Mouse (Mus musculus): ENCODE results near the gene Sipa1l3.

Gene Sipa1l3

GRCm38 (mm10) chr7:29505337-29506318 lies 12.8 kb downstream of the Sipa1l3 start:
- no peak for DNase-seq (ENCODE audit: extremely low spot score, low spot score)

- DNase-seq (ENCODE audit: extremely low spot score, low spot score), result no peak
Observed at GRCm38 (mm10) chr7:29504683-29505290, 13.7 kb downstream of the Sipa1l3 start.

GRCm38 (mm10) chr7:29503616-29504015 lies 14.8 kb downstream of the Sipa1l3 start:
- no peak for DNase-seq (ENCODE audit: extremely low spot score, low spot score)

- no peak for DNase-seq (ENCODE audit: extremely low spot score, low spot score)
Observed at GRCm38 (mm10) chr7:29501214-29501613, 17.2 kb downstream of the Sipa1l3 start.

- no peak for DNase-seq (ENCODE audit: extremely low spot score, low spot score)
Observed at GRCm38 (mm10) chr7:29499071-29499470, 19.4 kb downstream of the Sipa1l3 start.

- DNase-seq (ENCODE audit: extremely low spot score, low spot score), result no peak
Observed at GRCm38 (mm10) chr7:29496953-29497590, 21.4 kb downstream of the Sipa1l3 start.

- no peak for DNase-seq (ENCODE audit: extremely low spot score, low spot score)
Observed at GRCm38 (mm10) chr7:29496332-29496731, 22.1 kb downstream of the Sipa1l3 start.

GRCm38 (mm10) chr7:29495880-29496279 lies 22.6 kb downstream of the Sipa1l3 start:
- DNase-seq (ENCODE audit: extremely low spot score, low spot score), result no peak

GRCm38 (mm10) chr7:29494854-29495253 lies 23.6 kb downstream of the Sipa1l3 start:
- DNase-seq (ENCODE audit: extremely low spot score, low spot score), result no peak

- no peak for DNase-seq (ENCODE audit: extremely low spot score, low spot score)
Observed at GRCm38 (mm10) chr7:29494015-29494414, 24.4 kb downstream of the Sipa1l3 start.

GRCm38 (mm10) chr7:29492992-29493391 lies 25.4 kb downstream of the Sipa1l3 start:
- DNase-seq (ENCODE audit: extremely low spot score, low spot score), result no peak

GRCm38 (mm10) chr7:29491861-29492260 lies 26.6 kb downstream of the Sipa1l3 start:
- no peak for DNase-seq (ENCODE audit: extremely low spot score, low spot score)

GRCm38 (mm10) chr7:29491471-29491755 lies 27.0 kb downstream of the Sipa1l3 start:
- DNase-seq (ENCODE audit: extremely low spot score, low spot score), result no peak

GRCm38 (mm10) chr7:29490704-29491470 lies 27.6 kb downstream of the Sipa1l3 start:
- no peak for DNase-seq (ENCODE audit: extremely low spot score, low spot score)

GRCm38 (mm10) chr7:29489851-29490250 lies 28.6 kb downstream of the Sipa1l3 start:
- DNase-seq (ENCODE audit: extremely low spot score, low spot score), result peak; percentile 37

GRCm38 (mm10) chr7:29489364-29489763 lies 29.1 kb downstream of the Sipa1l3 start:
- no peak for DNase-seq (ENCODE audit: extremely low spot score, low spot score)

GRCm38 (mm10) chr7:29486753-29487152 lies 31.7 kb downstream of the Sipa1l3 start:
- DNase-seq (ENCODE audit: extremely low spot score, low spot score), result no peak

GRCm38 (mm10) chr7:29485721-29486120 lies 32.7 kb downstream of the Sipa1l3 start:
- no peak for DNase-seq (ENCODE audit: extremely low spot score, low spot score)

- DNase-seq (ENCODE audit: extremely low spot score, low spot score), result no peak
Observed at GRCm38 (mm10) chr7:29483556-29483955, 34.9 kb downstream of the Sipa1l3 start.

GRCm38 (mm10) chr7:29481345-29482155 lies 36.9 kb downstream of the Sipa1l3 start:
- no peak for DNase-seq (ENCODE audit: extremely low spot score, low spot score)

All from neural tube, embryonic 10.5 days (tissue).